Mouse (Mus musculus): ENCODE measurements around the gene Fam72a. TPM values are rescaled to one million over a fixed set of nuclear protein-coding genes. Genes with fewer than 3 reads are reported as not detected.
"Not testable (repeated sequence)": the region's sequence is repeated elsewhere in the genome, so short reads cannot be mapped to it uniquely, and the experiment has no call there.

Fam72a gene
- polyA plus RNA-seq, 1 experiment: 0.14 TPM

- no peaks in the 10 kb centered on the region for H3K27me3 ChIP-seq (ENCODE audit: control insufficient read depth, insufficient read depth, low read length)
- no peaks in the 10 kb centered on the region for H3K4me1 ChIP-seq (ENCODE audit: control insufficient read depth, insufficient read depth, insufficient read length, low read length)
- H3K27ac ChIP-seq (ENCODE audit: insufficient read depth, low read depth, low read length): no peak overlapping the region
- H3K36me3 ChIP-seq (ENCODE audit: control insufficient read depth, insufficient read depth, low read length): no peaks in the 10 kb centered on the region
- WGBS: 93% methylated on average over 2 of the region's 2 CpGs
- no peak overlapping the region for H3K4me3 ChIP-seq (ENCODE audit: low read depth, low read length)
- TF ChIP-seq POLR2A (IDR thresholded peaks at IDR 0.05; ENCODE audit: low read depth, low read length): no peak
Observed at GRCm38 (mm10) chr1:131562081-131562480, 34.4 kb downstream of the Fam72a start.

- WGBS: 37% methylated on average over 11 of the region's 11 CpGs
- not testable (repeated sequence) for H3K4me3 ChIP-seq (ENCODE audit: low read depth, low read length); H3K27me3 ChIP-seq (ENCODE audit: control insufficient read depth, insufficient read depth, low read length); H3K27ac ChIP-seq (ENCODE audit: insufficient read depth, low read depth, low read length); H3K36me3 ChIP-seq (ENCODE audit: control insufficient read depth, insufficient read depth, low read length); H3K4me1 ChIP-seq (ENCODE audit: control insufficient read depth, insufficient read depth, insufficient read length, low read length)
Observed at GRCm38 (mm10) chr1:131566056-131566455, 38.4 kb downstream of the Fam72a start.

GRCm38 (mm10) chr1:131569721-131570120 lies 42.0 kb downstream of the Fam72a start:
- TF ChIP-seq CTCF (IDR thresholded peaks at IDR 0.05; ENCODE audit: extremely low read depth, insufficient read length, insufficient replicate concordance, low read depth, low read length): no peak
- TF ChIP-seq POLR2A (IDR thresholded peaks at IDR 0.05; ENCODE audit: low read depth, low read length): no peak
- 67% methylated on average over 6 of the region's 6 CpGs for WGBS
- no peaks in the 10 kb centered on the region for H3K36me3 ChIP-seq (ENCODE audit: control insufficient read depth, insufficient read depth, low read length)
- H3K4me1 ChIP-seq (ENCODE audit: control insufficient read depth, insufficient read depth, insufficient read length, low read length): no peaks in the 10 kb centered on the region
- H3K4me3 ChIP-seq (ENCODE audit: low read depth, low read length): no peak overlapping the region
- H3K27me3 ChIP-seq (ENCODE audit: control insufficient read depth, insufficient read depth, low read length): no peaks in the 10 kb centered on the region
- no peak overlapping the region for H3K27ac ChIP-seq (ENCODE audit: insufficient read depth, low read depth, low read length)

DNA sequence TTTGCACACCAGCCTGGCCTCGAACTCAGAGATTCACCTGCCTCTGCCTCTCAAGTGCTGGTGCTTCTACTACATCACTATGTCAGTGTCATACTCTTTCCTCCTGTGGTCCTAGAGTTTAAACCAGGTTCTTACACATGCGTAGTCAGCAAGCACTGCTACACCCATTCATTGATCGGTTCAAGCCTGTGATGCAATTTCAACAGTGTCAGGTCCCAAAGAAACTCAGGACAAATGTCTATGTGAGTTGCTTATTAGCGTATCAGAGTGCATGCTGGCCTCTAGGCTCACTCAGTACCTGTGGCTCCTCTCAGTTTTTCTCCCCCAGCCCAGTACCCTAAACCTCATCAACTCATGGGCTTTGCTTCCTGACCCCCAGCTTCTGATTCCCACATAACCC lies 42.7 kb downstream of the Fam72a start:
- Histone ChIP-seq H3K27me3 (ENCODE audit: control insufficient read depth, insufficient read depth, low read length) (no peaks in the 10 kb centered on the region), H3K4me3 (ENCODE audit: low read depth, low read length) (no peak overlapping the region), H3K4me1 (ENCODE audit: control insufficient read depth, insufficient read depth, insufficient read length, low read length) (no peaks in the 10 kb centered on the region), H3K27ac (ENCODE audit: insufficient read depth, low read depth, low read length) (no peak overlapping the region), H3K36me3 (ENCODE audit: control insufficient read depth, insufficient read depth, low read length) (no peaks in the 10 kb centered on the region)
- TF ChIP-seq POLR2A (IDR thresholded peaks at IDR 0.05; ENCODE audit: low read depth, low read length) (no peak), CTCF (IDR thresholded peaks at IDR 0.05; ENCODE audit: extremely low read depth, insufficient read length, insufficient replicate concordance, low read depth, low read length) (no peak)
- WGBS: 87% methylated on average over 4 of the region's 4 CpGs

DNA sequence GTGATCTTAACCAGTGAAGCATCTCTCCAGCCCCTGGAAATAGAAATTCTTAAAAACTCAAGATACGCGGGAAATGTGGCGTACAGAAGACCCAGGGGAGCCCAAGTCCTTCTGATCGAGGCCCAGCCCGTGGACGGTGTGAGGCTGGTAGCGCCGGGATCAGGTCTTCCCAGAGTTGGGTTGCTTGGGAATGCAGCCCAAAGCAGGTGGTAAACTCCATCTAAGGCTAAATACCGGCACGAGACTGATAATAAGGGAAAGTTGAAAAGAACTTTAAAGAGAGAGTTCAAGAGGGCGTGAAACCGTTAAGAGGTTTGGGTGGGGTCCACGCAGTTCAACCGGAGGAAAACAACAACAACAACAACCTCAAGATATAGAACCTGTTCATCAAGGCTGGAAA lies 46.0 kb downstream of the Fam72a start:
- 87% methylated on average over 14 of the region's 14 CpGs for WGBS
- Histone ChIP-seq H3K27ac (ENCODE audit: insufficient read depth, low read depth, low read length) (no peak overlapping the region), H3K27me3 (ENCODE audit: control insufficient read depth, insufficient read depth, low read length) (no peaks in the 10 kb centered on the region), H3K36me3 (ENCODE audit: control insufficient read depth, insufficient read depth, low read length) (no peaks in the 10 kb centered on the region), H3K4me3 (ENCODE audit: low read depth, low read length) (no peak overlapping the region), H3K4me1 (ENCODE audit: control insufficient read depth, insufficient read depth, insufficient read length, low read length) (no peaks in the 10 kb centered on the region)
- TF ChIP-seq POLR2A (IDR thresholded peaks at IDR 0.05; ENCODE audit: low read depth, low read length) (no peak), CTCF (IDR thresholded peaks at IDR 0.05; ENCODE audit: extremely low read depth, insufficient read length, insufficient replicate concordance, low read depth, low read length) (no peak)

DNA sequence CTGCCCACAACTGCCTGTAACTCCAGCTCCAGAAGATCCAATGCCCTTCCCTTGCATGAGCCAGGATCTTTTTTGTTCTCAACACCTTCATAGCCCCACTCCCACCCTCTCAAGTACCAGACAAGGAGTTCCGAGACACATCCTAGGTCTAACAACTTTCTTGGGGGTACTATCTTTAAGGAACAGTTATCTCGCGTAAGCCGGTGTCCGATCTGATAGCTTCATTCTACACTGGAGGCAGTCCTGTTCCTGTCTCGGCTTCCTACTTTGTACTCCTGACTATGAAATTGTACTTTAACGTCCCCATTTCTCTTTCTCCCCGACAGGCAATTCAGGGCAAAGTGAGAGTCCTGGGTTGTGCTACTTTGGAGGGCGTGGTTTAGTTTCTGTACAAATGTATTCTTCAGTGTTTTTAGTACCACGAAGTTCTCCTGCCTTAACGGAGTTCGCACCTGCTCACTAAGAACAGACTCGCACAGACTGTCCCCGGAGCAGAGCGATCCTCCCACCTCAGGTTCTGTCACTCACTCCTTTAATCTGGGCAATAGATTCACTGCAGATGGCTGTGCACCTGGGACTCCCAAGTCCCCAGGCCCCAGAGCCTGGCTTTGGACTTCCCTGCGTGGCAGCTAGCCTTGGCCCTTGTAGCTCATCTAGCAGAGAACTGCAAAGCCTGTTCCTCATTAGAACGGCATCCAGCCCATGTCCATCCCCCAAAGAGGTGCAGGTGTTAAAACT lies 51.4 kb downstream of the Fam72a start:
- TF ChIP-seq POLR2A (IDR thresholded peaks at IDR 0.05; ENCODE audit: low read depth, low read length) (no peak), CTCF (IDR thresholded peaks at IDR 0.05; ENCODE audit: extremely low read depth, insufficient read length, insufficient replicate concordance, low read depth, low read length) (no peak)
- no peaks in the 10 kb centered on the region for H3K4me1 ChIP-seq (ENCODE audit: control insufficient read depth, insufficient read depth, insufficient read length, low read length)

GRCm38 (mm10) chr1:131580389-131580788 lies 52.7 kb downstream of the Fam72a start:
- Histone ChIP-seq H3K27ac (ENCODE audit: insufficient read depth, low read depth, low read length) (no peak overlapping the region), H3K4me1 (ENCODE audit: control insufficient read depth, insufficient read depth, insufficient read length, low read length) (no peaks in the 10 kb centered on the region), H3K36me3 (ENCODE audit: control insufficient read depth, insufficient read depth, low read length) (no peaks in the 10 kb centered on the region), H3K4me3 (ENCODE audit: low read depth, low read length) (no peak overlapping the region), H3K27me3 (ENCODE audit: control insufficient read depth, insufficient read depth, low read length) (no peaks in the 10 kb centered on the region)
- no peak for TF ChIP-seq POLR2A (IDR thresholded peaks at IDR 0.05; ENCODE audit: low read depth, low read length)
- TF ChIP-seq CTCF (IDR thresholded peaks at IDR 0.05; ENCODE audit: extremely low read depth, insufficient read length, insufficient replicate concordance, low read depth, low read length): no peak
- WGBS: 43% methylated on average over 4 of the region's 4 CpGs

More for the DNA sequence above, 51.4 kb downstream of the Fam72a start:
- Histone ChIP-seq H3K27ac (ENCODE audit: insufficient read depth, low read depth, low read length) (no peak overlapping the region), H3K27me3 (ENCODE audit: control insufficient read depth, insufficient read depth, low read length) (no peaks in the 10 kb centered on the region), H3K36me3 (ENCODE audit: control insufficient read depth, insufficient read depth, low read length) (no peaks in the 10 kb centered on the region), H3K4me3 (ENCODE audit: low read depth, low read length) (no peak overlapping the region)
- 59% methylated on average over 17 of the region's 17 CpGs for WGBS

All from small intestine, adult 2 months (tissue).